Mouse (Mus musculus) adrenal gland, postnatal 14 days (tissue): ENCODE results near the gene Hip1r. TPM values are rescaled to one million over a fixed set of nuclear protein-coding genes. Genes with fewer than 3 reads are reported as not detected.

ENCODE experiments used
- DNase-seq: peaks from one replicate; pipeline ENCODE4 v3.0.0; 2021; ENCODE audit warnings: mixed read lengths
- total RNA-seq: library from RNA; stranded (reverse); gene quantifications from 2 replicates; pipeline ENCODE4 v1.2.3, GENCODE M21; 2021

Gene Hip1r
- total RNA-seq, 1 experiment from 2014 or later = 18.0 TPM

- peak; percentile 34 for DNase-seq
Observed at GRCm38 (mm10) chr5:123974179-123974485, 704 bp downstream of the Hip1r start.

GRCm38 (mm10) chr5:123974616-123975111, 1.2 kb downstream of the Hip1r start:
- no peak for DNase-seq

- no peak for DNase-seq
Observed at GRCm38 (mm10) chr5:123975668-123976180, 2.3 kb downstream of the Hip1r start.

- no peak for DNase-seq
Observed at GRCm38 (mm10) chr5:123977231-123977630, 3.8 kb downstream of the Hip1r start.

GRCm38 (mm10) chr5:123978131-123978530, 4.7 kb downstream of the Hip1r start:
- DNase-seq = no peak

- DNase-seq = peak; percentile 35
Observed at GRCm38 (mm10) chr5:123979221-123979979, 6.0 kb downstream of the Hip1r start.

GRCm38 (mm10) chr5:123979980-123980369, 6.5 kb downstream of the Hip1r start:
- no peak for DNase-seq

GRCm38 (mm10) chr5:123980521-123981249, 7.3 kb downstream of the Hip1r start:
- no peak for DNase-seq

- no peak for DNase-seq
Observed at GRCm38 (mm10) chr5:123981250-123981554, 7.8 kb downstream of the Hip1r start.

- no peak for DNase-seq
Observed at GRCm38 (mm10) chr5:123982838-123983237, 9.4 kb downstream of the Hip1r start.

- DNase-seq = peak; percentile 2
Observed at GRCm38 (mm10) chr5:123985434-123985833, 12.0 kb downstream of the Hip1r start.

GRCm38 (mm10) chr5:123986925-123987324, 13.5 kb downstream of the Hip1r start:
- peak; percentile 2 for DNase-seq

GRCm38 (mm10) chr5:123987511-123987910, 14.1 kb downstream of the Hip1r start:
- peak; percentile 2 for DNase-seq

- DNase-seq = no peak
Observed at GRCm38 (mm10) chr5:123989941-123990885, 16.8 kb downstream of the Hip1r start.

- DNase-seq = no peak
Observed at GRCm38 (mm10) chr5:123991321-123991720, 17.9 kb downstream of the Hip1r start.

GRCm38 (mm10) chr5:123992193-123992637, 18.8 kb downstream of the Hip1r start:
- peak; percentile 74 for DNase-seq

- peak; percentile 91 for DNase-seq
Observed at GRCm38 (mm10) chr5:123992794-123993193, 19.4 kb downstream of the Hip1r start.

- no peak for DNase-seq
Observed at GRCm38 (mm10) chr5:123993263-123994036, 20.0 kb downstream of the Hip1r start.

GRCm38 (mm10) chr5:123994468-123994867, 21.0 kb downstream of the Hip1r start:
- DNase-seq = no peak

- no peak for DNase-seq
Observed at GRCm38 (mm10) chr5:123995388-123995787, 22.0 kb downstream of the Hip1r start.

GRCm38 (mm10) chr5:123996194-123996593, 22.8 kb downstream of the Hip1r start:
- DNase-seq = peak; percentile 70
